Mouse (Mus musculus) ES-CJ7 (cell line): Measurements from ENCODE around the gene Psmd9.

Source experiments
- DNase-seq: peaks from one replicate; pipeline ENCODE4 v3.0.0; 2011; ENCODE audit warnings: low read depth, low spot score

Psmd9 gene

GRCm38 (mm10) chr5:123169284-123169683 is at the start of gene Psmd9:
Psmd9 (plus strand) TSS chr5:123169413.
- no peak for DNase-seq

- DNase-seq = peak; percentile 59
Measured at GRCm38 (mm10) chr5:123120624-123121215, 48.5 kb upstream of the Psmd9 start.

GRCm38 (mm10) chr5:123122181-123122580 is 47.0 kb upstream of the Psmd9 start:
- DNase-seq = peak; percentile 74

- no peak for DNase-seq
Measured at GRCm38 (mm10) chr5:123125105-123125504, 44.1 kb upstream of the Psmd9 start.

GRCm38 (mm10) chr5:123125638-123126406 is 43.4 kb upstream of the Psmd9 start:
- DNase-seq = no peak

GRCm38 (mm10) chr5:123127031-123127430 is 42.2 kb upstream of the Psmd9 start:
- no peak for DNase-seq

GRCm38 (mm10) chr5:123128426-123129169 is 40.6 kb upstream of the Psmd9 start:
- no peak for DNase-seq

- no peak for DNase-seq
Measured at GRCm38 (mm10) chr5:123129170-123129757, 39.9 kb upstream of the Psmd9 start.

GRCm38 (mm10) chr5:123130030-123130813 is 39.0 kb upstream of the Psmd9 start:
- no peak for DNase-seq

- no peak for DNase-seq
Measured at GRCm38 (mm10) chr5:123130814-123131148, 38.4 kb upstream of the Psmd9 start.

GRCm38 (mm10) chr5:123132308-123133071 is 36.7 kb upstream of the Psmd9 start, which contains the start of gene Rhof:
Rhof (minus strand) TSS chr5:123132692.
- peak; percentile 92 for DNase-seq

- DNase-seq = peak; percentile 89
Measured at GRCm38 (mm10) chr5:123133083-123133783, 36.0 kb upstream of the Psmd9 start.

GRCm38 (mm10) chr5:123133784-123134143 is 35.4 kb upstream of the Psmd9 start:
- peak; percentile 63 for DNase-seq

- DNase-seq = no peak
Measured at GRCm38 (mm10) chr5:123134186-123134874, 34.9 kb upstream of the Psmd9 start.

- peak; percentile 96 for DNase-seq
Measured at GRCm38 (mm10) chr5:123134875-123135382, 34.3 kb upstream of the Psmd9 start.

- DNase-seq = peak; percentile 97
Measured at GRCm38 (mm10) chr5:123135471-123136360, 33.5 kb upstream of the Psmd9 start.

- peak; percentile 92 for DNase-seq
Measured at GRCm38 (mm10) chr5:123136361-123137043, 32.7 kb upstream of the Psmd9 start.
